Mouse (Mus musculus) common myeloid progenitor, adult 5-6 weeks (primary cell): Measurements from ENCODE around the gene Rgs9bp. TPM values are rescaled to one million over a fixed set of nuclear protein-coding genes. Genes with fewer than 3 reads are reported as not detected.
A peak's percentile ranks its signal among the peaks of the same experiment; 100 is the strongest.
"Not testable (repeated sequence)": the region's sequence is repeated elsewhere in the genome, so short reads cannot be mapped to it uniquely, and the experiment has no call there.

Source experiments
- ATAC-seq: replicated peaks from 2 replicates; pipeline ENCODE4 v1.8.0; 2016; ENCODE audit warnings: low read depth, mild to moderate bottlenecking, moderate TSS enrichment, inconsistent platforms; ENCODE audit not compliant: poor library complexity, severe bottlenecking
- total RNA-seq: library from RNA; stranded (forward); fragments of 200-1000, 187-1606 nt; gene quantifications from 2 replicates; pipeline ENCODE4 v1.2.3, GENCODE M21; 2017

The Rgs9bp gene
- total RNA-seq, 1 experiment from 2014 or later: 1.4 TPM

- ATAC-seq: no peak
These were observed 47.8 kb downstream of the Rgs9bp start, which contains the start of gene Tdrd12 for GRCm38 (mm10) chr7:35537562-35537961. TSS of gene Tdrd12 (minus strand) at chr7:35537745.

GRCm38 (mm10) chr7:35535750-35536512 is 49.5 kb downstream of the Rgs9bp start:
- 0 out of 2 replicates have a peak, but pooled peaks have one; percentile 25 for ATAC-seq

- not testable (repeated sequence) for ATAC-seq
These were observed 54.8 kb downstream of the Rgs9bp start for GRCm38 (mm10) chr7:35530544-35530943.

- no peak for ATAC-seq
These were observed 55.4 kb downstream of the Rgs9bp start for GRCm38 (mm10) chr7:35530026-35530425.

Other genes with a start within 250 kb of the Rgs9bp start
- 12.1 and 12.5 TPM in 2 replicates for gene Faap24, start 188.7 kb downstream of the Rgs9bp start, total RNA-seq
- 10.1 and 10.6 TPM in 2 replicates for gene Cep89, start 188.5 kb downstream of the Rgs9bp start, total RNA-seq
- gene Slc7a9, start 136.8 kb downstream of the Rgs9bp start, total RNA-seq: not detected in 2 replicates
- gene Tdrd12, start 47.8 kb downstream of the Rgs9bp start, total RNA-seq: not detected in 2 replicates
- 50.9 and 53.3 TPM in 2 replicates for gene Nudt19, start 29.3 kb downstream of the Rgs9bp start, total RNA-seq
- 42.0 and 50.0 TPM in 2 replicates for gene Ankrd27, start 662 bp upstream of the Rgs9bp start, total RNA-seq
- gene Pdcd5, start 61.9 kb upstream of the Rgs9bp start, total RNA-seq: 88.4 and 108 TPM in 2 replicates
- gene Dpy19l3, start 168.9 kb upstream of the Rgs9bp start, total RNA-seq: 17.6 and 23.5 TPM in 2 replicates
- 22.5 and 23.8 TPM in 2 replicates for gene Zfp507, start 217.4 kb upstream of the Rgs9bp start, total RNA-seq